Mouse (Mus musculus) C2C12 (cell line): ENCODE results near the gene Gbx2.

ENCODE experiments used
- CTCF ChIP-seq: IDR thresholded peaks from one replicate; pipeline ENCODE4 v1.5.1; 2011; ENCODE audit not compliant: control insufficient read depth, insufficient read depth, insufficient read length
- MYOD1 ChIP-seq: IDR thresholded peaks from one replicate; pipeline ENCODE4 v1.6.1; 2011; ENCODE audit warnings: low read depth; ENCODE audit not compliant: control insufficient read depth, insufficient read length

GRCm38 (mm10) chr1:89884335-89884734 lies 46.6 kb downstream of the Gbx2 start:
- no peak for TF ChIP-seq CTCF
- no peak for TF ChIP-seq MYOD1
